Comparison of ENCODE assay signal across 14 mouse cellular contexts in genomic region chr1:59603417-59603712, GRCm38 (mm10).
DNase-seq lines count a peak whose midpoint lies in the region; ATAC-seq lines count a peak whose summit lies in the region.
"Had no signal": no experiment of that assay in that cellular context is flagged by ENCODE, and none has a peak within 500 bp of the region (broad histone marks: within the 10 kb centered on the region; RNA-seq: fewer than 3 reads in every experiment).

No protein-coding gene starts in this region.

- no peak for DNase-seq in forebrain, embryonic 11.5 days (ENCODE audit: low spot score)
- DNase-seq in frontal cortex, postnatal 36 days (ENCODE audit: low spot score in 2 of 2), result no peak
- no peak for DNase-seq in midbrain, embryonic 10.5 days (ENCODE audit: low spot score)
- DNase-seq: adrenal gland, adult 8-10 months; B cell, adult 2 months had no signal

- peak overlapping the region; percentile 61 for H3K27ac ChIP-seq in forebrain, embryonic 15.5 days (replicated peaks)
- H3K27ac ChIP-seq in forebrain, embryonic 11.5 days (ENCODE audit: low read depth, low read length), result no peak overlapping the region
- no peak overlapping the region for H3K27ac ChIP-seq in midbrain, embryonic 12.5 days (replicated peaks)
- H3K27ac ChIP-seq in midbrain, embryonic 10.5 days (replicated peaks), result no peak overlapping the region
- H3K27ac ChIP-seq: embryonic facial prominence, embryonic 12.5 days; forebrain, embryonic 12.5 days had no signal

- H3K4me2 ChIP-seq in forebrain, embryonic 15.5 days (replicated peaks), result no peak overlapping the region
- H3K4me2 ChIP-seq in forebrain, embryonic 11.5 days (ENCODE audit: low read depth, low read length, severe bottlenecking), result no peak overlapping the region
- no peak overlapping the region for H3K4me2 ChIP-seq in midbrain, embryonic 12.5 days (replicated peaks)

- ATAC-seq in forebrain, embryonic 15.5 days (replicated peaks), result no peak
- ATAC-seq in forebrain, embryonic 11.5 days (replicated peaks; ENCODE audit: low FRiP score), result no peak
- peak; percentile 62 for ATAC-seq in frontal cortex, adult (ENCODE audit: low TSS enrichment)
- ATAC-seq in midbrain, embryonic 12.5 days (ENCODE audit: low FRiP score, low read depth), result no peak
- ATAC-seq: Patski had no signal

- no peak overlapping the region for H3K4me3 ChIP-seq in forebrain, embryonic 15.5 days
- H3K4me3 ChIP-seq in forebrain, embryonic 11.5 days (ENCODE audit: low read depth, low read length), result no peak overlapping the region
- no peak overlapping the region for H3K4me3 ChIP-seq in midbrain, embryonic 12.5 days
- no peak overlapping the region for H3K4me3 ChIP-seq in midbrain, embryonic 10.5 days
- H3K4me3 ChIP-seq: embryonic facial prominence, embryonic 12.5 days; forebrain, embryonic 12.5 days had no signal

- 83% methylated on average over 2 of the region's 2 CpGs for WGBS in forebrain, embryonic 15.5 days
- WGBS in forebrain, embryonic 11.5 days, result 93% methylated on average over 2 of the region's 2 CpGs
- WGBS in midbrain, embryonic 12.5 days, result 96% methylated on average over 2 of the region's 2 CpGs
- 82% methylated on average over 2 of the region's 2 CpGs for WGBS in midbrain, embryonic 10.5 days

- peaks cover 13% of the 10 kb centered on the region for H3K4me1 ChIP-seq in forebrain, embryonic 15.5 days
- 0 out of 2 replicates have a peak, but pooled peaks cover 2% of the 10 kb centered on the region for H3K4me1 ChIP-seq in forebrain, embryonic 11.5 days (replicated peaks; ENCODE audit: control insufficient read depth, insufficient read depth, low read length)
- H3K4me1 ChIP-seq in midbrain, embryonic 12.5 days, result no peaks in the 10 kb centered on the region
- H3K4me1 ChIP-seq in midbrain, embryonic 10.5 days, result peaks cover 12% of the 10 kb centered on the region
- H3K4me1 ChIP-seq: embryonic facial prominence, embryonic 12.5 days had no signal

- no peak overlapping the region for H3K9ac ChIP-seq in forebrain, embryonic 15.5 days (replicated peaks)
- no peak overlapping the region for H3K9ac ChIP-seq in forebrain, embryonic 11.5 days (ENCODE audit: low read length)
- 0 out of 2 replicates have a peak overlapping the region, but pooled peaks have one; percentile 28 for H3K9ac ChIP-seq in midbrain, embryonic 12.5 days (replicated peaks)
- H3K9ac ChIP-seq: forebrain, embryonic 12.5 days had no signal

- no peaks in the 10 kb centered on the region for H3K36me3 ChIP-seq in forebrain, embryonic 15.5 days
- no peaks in the 10 kb centered on the region for H3K36me3 ChIP-seq in forebrain, embryonic 11.5 days (ENCODE audit: control insufficient read depth, insufficient read depth, low read length)
- H3K36me3 ChIP-seq in midbrain, embryonic 12.5 days, result no peaks in the 10 kb centered on the region
- H3K36me3 ChIP-seq in midbrain, embryonic 10.5 days, result no peaks in the 10 kb centered on the region
- H3K36me3 ChIP-seq: embryonic facial prominence, embryonic 10.5 days; embryonic facial prominence, embryonic 12.5 days; forebrain, embryonic 12.5 days; G1E had no signal

- no peaks in the 10 kb centered on the region for H3K27me3 ChIP-seq in forebrain, embryonic 15.5 days
- no peaks in the 10 kb centered on the region for H3K27me3 ChIP-seq in forebrain, embryonic 11.5 days (ENCODE audit: control insufficient read depth, insufficient read depth, low read length)
- H3K27me3 ChIP-seq in midbrain, embryonic 12.5 days, result peaks cover 4% of the 10 kb centered on the region; the same call in 1 of the 2 replicates
- H3K27me3 ChIP-seq in midbrain, embryonic 10.5 days (ENCODE audit: low read depth, poor library complexity, severe bottlenecking), result peaks cover 13% of the 10 kb centered on the region; the same call in 1 of the 2 replicates
- H3K27me3 ChIP-seq: CH12.LX; embryonic facial prominence, embryonic 12.5 days had no signal

- H3K9me3 ChIP-seq in forebrain, embryonic 15.5 days, result no peaks in the 10 kb centered on the region
- no peaks in the 10 kb centered on the region for H3K9me3 ChIP-seq in forebrain, embryonic 11.5 days (ENCODE audit: control insufficient read depth, low read length)
- no peaks in the 10 kb centered on the region for H3K9me3 ChIP-seq in midbrain, embryonic 12.5 days
- H3K9me3 ChIP-seq in midbrain, embryonic 10.5 days (replicated peaks), result no peaks in the 10 kb centered on the region
- H3K9me3 ChIP-seq: embryonic facial prominence, embryonic 10.5 days; embryonic facial prominence, embryonic 12.5 days; forebrain, embryonic 12.5 days; G1E had no signal
